Mouse (Mus musculus) neural tube, embryonic 11.5 days (tissue): ENCODE results near the gene Bace1. TPM values are rescaled to one million over a fixed set of nuclear protein-coding genes. Genes with fewer than 3 reads are reported as not detected.
A peak's percentile ranks its signal among the peaks of the same experiment; 100 is the strongest.

ENCODE experiments used
- ATAC-seq: fragments of 200-750 bp; cut with Nextera tagmentation; 2 replicates; pipeline ENCODE4 v1.8.0; 2017; ENCODE audit warnings: moderate number of reproducible peaks, mild to moderate bottlenecking, moderate TSS enrichment, moderate library complexity; ENCODE audit not compliant: insufficient read depth, low FRiP score, low TSS enrichment
- DNase-seq: peaks from one replicate; pipeline ENCODE4 v3.0.0-alpha.2; 2015; ENCODE audit warnings: low spot score
- H3K27ac ChIP-seq: fragments of 300-500 bp; sonication (generic); 2 replicates; pipeline ENCODE4 v1.5.1; 2014; ENCODE audit warnings: low read depth, mild to moderate bottlenecking, low read length
- H3K27me3 ChIP-seq: fragments of 300-500 bp; sonication (generic); 2 replicates; pipeline ENCODE4 v1.6.1; 2014; ENCODE audit warnings: mild to moderate bottlenecking, low read length, mixed read lengths; ENCODE audit not compliant: control insufficient read depth, insufficient read depth
- H3K36me3 ChIP-seq: fragments of 300-500 bp; sonication (generic); 2 replicates; pipeline ENCODE4 v1.6.1; 2014; ENCODE audit warnings: mild to moderate bottlenecking, low read length, moderate library complexity, mixed read lengths; ENCODE audit not compliant: control insufficient read depth, insufficient read depth
- H3K4me1 ChIP-seq: fragments of 300-500 bp; sonication (generic); 2 replicates; pipeline ENCODE4 v1.6.1; 2014; ENCODE audit warnings: low read length, mixed read lengths; ENCODE audit not compliant: control insufficient read depth, insufficient read depth
- H3K4me2 ChIP-seq: fragments of 300-500 bp; sonication (generic); 2 replicates; pipeline ENCODE4 v1.6.1; 2014; ENCODE audit warnings: low read depth, mild to moderate bottlenecking, moderate library complexity
- H3K4me3 ChIP-seq: fragments of 300-500 bp; sonication (generic); 2 replicates; pipeline ENCODE4 v1.5.1; 2014; ENCODE audit warnings: low read depth, low read length
- H3K9ac ChIP-seq: fragments of 300-500 bp; sonication (generic); 2 replicates; pipeline ENCODE4 v1.6.1; 2014; ENCODE audit warnings: mild to moderate bottlenecking, low read length
- H3K9me3 ChIP-seq: fragments of 300-500 bp; sonication (generic); 2 replicates; pipeline ENCODE4 v1.6.1; 2016; ENCODE audit warnings: low read length; ENCODE audit not compliant: control insufficient read depth
- whole genome bisulfite sequencing: fragments of 180-500 bp; shearing (Covaris S2); extraction: QIAGEN DNeasy Blood & Tissue Kit; methylation state at CpG from one replicate; pipeline ENCODE4 v1.1.7; 2014; 5-methylcytosine and 5-hydroxymethylcytosine counted together
- polyA plus RNA-seq: library from polyadenylated mRNA; unstranded; fragments of >200 nt; fragmentation: Nextera tagmentation; extraction: Ambion mirVana; gene quantifications from 2 replicates; pipeline ENCODE4 v1.2.1, GENCODE M21; 2014

The Bace1 gene
- 30.6 and 32.2 TPM in 2 replicates for polyA plus RNA-seq

- ATAC-seq (peak; percentile 78), DNase-seq (peak; percentile 82)
- Histone ChIP-seq H3K4me2 (peak within 1 kb of the TSS; percentile 61), H3K27ac (no peak within 1 kb of the TSS), H3K9me3 (no peaks in the 10 kb centered on the region), H3K9ac (peak within 1 kb of the TSS; percentile 58), H3K4me3 (peak within 1 kb of the TSS; percentile 74), H3K36me3 (no peaks in the 10 kb centered on the region), H3K27me3 (no peaks in the 10 kb centered on the region), H3K4me1 (peaks cover 11% of the 10 kb centered on the region)
- whole genome bisulfite sequencing: under 1% methylated on average over 33 of the region's 40 CpGs
These were observed at the start of gene Bace1 for GRCm38 (mm10) chr9:45838434-45839138. Gene Bace1 (plus strand): TSS chr9:45838580.

- Histone ChIP-seq H3K4me2 (no peak overlapping the region), H3K27me3 (no peaks in the 10 kb centered on the region), H3K36me3 (peaks cover 3% of the 10 kb centered on the region; the same call in 1 of the 2 replicates), H3K4me3 (no peak overlapping the region), H3K27ac (no peak overlapping the region), H3K4me1 (no peaks in the 10 kb centered on the region), H3K9ac (no peak overlapping the region), H3K9me3 (no peaks in the 10 kb centered on the region)
- no peak for ATAC-seq
- 81% methylated on average over 8 of the region's 8 CpGs for WGBS
- no peak for DNase-seq
These were observed 46.8 kb upstream of the Bace1 start for GRCm38 (mm10) chr9:45791456-45792142.

- Histone ChIP-seq H3K4me3 (no peak overlapping the region), H3K27ac (no peak overlapping the region), H3K9ac (no peak overlapping the region), H3K4me1 (no peaks in the 10 kb centered on the region), H3K36me3 (peaks cover 3% of the 10 kb centered on the region; the same call in 1 of the 2 replicates), H3K9me3 (no peaks in the 10 kb centered on the region), H3K4me2 (no peak overlapping the region), H3K27me3 (no peaks in the 10 kb centered on the region)
- ATAC-seq (no peak), DNase-seq (no peak)
- 89% methylated on average over 1 of the region's 1 CpGs for WGBS
These were observed 46.1 kb upstream of the Bace1 start for GRCm38 (mm10) chr9:45792235-45792634.

- 76% methylated on average over 6 of the region's 6 CpGs for WGBS
These were observed 44.7 kb upstream of the Bace1 start for GRCm38 (mm10) chr9:45793697-45794096.

GRCm38 (mm10) chr9:45795722-45796121, 42.7 kb upstream of the Bace1 start:
- DNase-seq (no peak), ATAC-seq (no peak)
- peaks cover 3% of the 10 kb centered on the region; the same call in 1 of the 2 replicates for H3K36me3 ChIP-seq
- no peak overlapping the region for H3K27ac ChIP-seq
- WGBS: 91% methylated on average over 5 of the region's 5 CpGs
- no peak overlapping the region for H3K4me2 ChIP-seq
- no peak overlapping the region for H3K4me3 ChIP-seq
- H3K27me3 ChIP-seq: no peaks in the 10 kb centered on the region
- no peaks in the 10 kb centered on the region for H3K4me1 ChIP-seq
- H3K9ac ChIP-seq: no peak overlapping the region
- no peaks in the 10 kb centered on the region for H3K9me3 ChIP-seq

More at GRCm38 (mm10) chr9:45793697-45794096, 44.7 kb upstream of the Bace1 start:
- H3K4me3 ChIP-seq: no peak overlapping the region
- H3K9me3 ChIP-seq: no peaks in the 10 kb centered on the region
- no peak overlapping the region for H3K9ac ChIP-seq
- no peak overlapping the region for H3K27ac ChIP-seq
- DNase-seq (no peak), ATAC-seq (no peak)
- no peak overlapping the region for H3K4me2 ChIP-seq
- no peaks in the 10 kb centered on the region for H3K27me3 ChIP-seq
- no peaks in the 10 kb centered on the region for H3K4me1 ChIP-seq
- peaks cover 3% of the 10 kb centered on the region; the same call in 1 of the 2 replicates for H3K36me3 ChIP-seq

- H3K4me3 ChIP-seq: no peak overlapping the region
- WGBS: 83% methylated on average over 3 of the region's 3 CpGs
- 0 out of 2 replicates have a peak, but pooled peaks cover 2% of the 10 kb centered on the region for H3K36me3 ChIP-seq
- H3K4me2 ChIP-seq: no peak overlapping the region
- DNase-seq: no peak
- H3K9ac ChIP-seq: no peak overlapping the region
- H3K4me1 ChIP-seq: no peaks in the 10 kb centered on the region
- no peaks in the 10 kb centered on the region for H3K27me3 ChIP-seq
- H3K9me3 ChIP-seq: no peaks in the 10 kb centered on the region
- no peak overlapping the region for H3K27ac ChIP-seq
- no peak for ATAC-seq
These were observed 41.1 kb upstream of the Bace1 start for GRCm38 (mm10) chr9:45797271-45797670.

GRCm38 (mm10) chr9:45798467-45799164, 39.8 kb upstream of the Bace1 start:
- Histone ChIP-seq H3K4me1 (no peaks in the 10 kb centered on the region), H3K9ac (no peak overlapping the region; the same call in 1 of the 2 replicates), H3K4me2 (no peak overlapping the region), H3K9me3 (no peaks in the 10 kb centered on the region), H3K27me3 (no peaks in the 10 kb centered on the region), H3K36me3 (0 out of 2 replicates have a peak, but pooled peaks cover 2% of the 10 kb centered on the region), H3K4me3 (no peak overlapping the region), H3K27ac (no peak overlapping the region)
- WGBS: 20% methylated on average over 13 of the region's 13 CpGs
- ATAC-seq (no peak), DNase-seq (peak; percentile 67)

GRCm38 (mm10) chr9:45799402-45799801, 39.0 kb upstream of the Bace1 start:
- Histone ChIP-seq H3K4me2 (no peak overlapping the region), H3K4me3 (no peak overlapping the region), H3K27ac (no peak overlapping the region), H3K27me3 (no peaks in the 10 kb centered on the region), H3K4me1 (no peaks in the 10 kb centered on the region), H3K9ac (no peak overlapping the region), H3K36me3 (0 out of 2 replicates have a peak, but pooled peaks cover 2% of the 10 kb centered on the region), H3K9me3 (no peaks in the 10 kb centered on the region)
- DNase-seq (no peak), ATAC-seq (no peak)
- 75% methylated on average over 8 of the region's 8 CpGs for WGBS
